Mouse (Mus musculus) lung, postnatal 0 days (tissue): Measurements from ENCODE around the gene Cmtm8.

ENCODE experiments used
- CTCF ChIP-seq: IDR thresholded peaks from 2 replicates; pipeline ENCODE4 v1.5.1; 2016; ENCODE audit warnings: antibody characterized with exemption, mild to moderate bottlenecking
- EP300 ChIP-seq: IDR thresholded peaks from 2 replicates; pipeline ENCODE4 v1.6.1; 2016; ENCODE audit warnings: antibody characterized with exemption, mild to moderate bottlenecking, control low read depth

DNA sequence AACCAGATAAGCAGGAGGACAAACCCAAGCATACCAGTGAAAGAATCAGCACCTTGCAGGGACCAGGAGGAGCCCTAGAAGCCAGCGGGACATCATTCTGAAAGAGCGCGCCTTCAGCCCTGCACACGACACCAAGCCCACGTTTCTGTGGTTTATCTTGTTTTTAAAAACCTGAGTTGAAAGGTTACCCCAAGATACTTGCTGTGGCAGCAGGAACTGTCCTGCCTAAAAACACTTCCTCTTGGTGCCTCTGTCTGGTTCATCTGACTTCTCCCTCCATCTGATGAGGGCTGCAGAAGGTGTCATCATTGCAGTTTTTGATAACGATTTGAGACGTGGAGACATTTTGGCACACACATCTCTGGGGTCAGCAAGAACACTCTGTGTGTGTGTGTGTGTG lies 56.2 kb downstream of the Cmtm8 start:
- TF ChIP-seq EP300 (no peak), CTCF (no peak)
